Mouse (Mus musculus) adrenal gland, postnatal 14 days (tissue): ENCODE measurements around the gene Dbx1. TPM values are rescaled to one million over a fixed set of nuclear protein-coding genes. Genes with fewer than 3 reads are reported as not detected.

Experiments used
- DNase-seq: peaks from one replicate; pipeline ENCODE4 v3.0.0; 2021; ENCODE audit warnings: mixed read lengths
- total RNA-seq: library from RNA; stranded (reverse); gene quantifications from 2 replicates; pipeline ENCODE4 v1.2.3, GENCODE M21; 2021

Dbx1 gene
- total RNA-seq, 1 experiment from 2014 or later, result not detected

DNA sequence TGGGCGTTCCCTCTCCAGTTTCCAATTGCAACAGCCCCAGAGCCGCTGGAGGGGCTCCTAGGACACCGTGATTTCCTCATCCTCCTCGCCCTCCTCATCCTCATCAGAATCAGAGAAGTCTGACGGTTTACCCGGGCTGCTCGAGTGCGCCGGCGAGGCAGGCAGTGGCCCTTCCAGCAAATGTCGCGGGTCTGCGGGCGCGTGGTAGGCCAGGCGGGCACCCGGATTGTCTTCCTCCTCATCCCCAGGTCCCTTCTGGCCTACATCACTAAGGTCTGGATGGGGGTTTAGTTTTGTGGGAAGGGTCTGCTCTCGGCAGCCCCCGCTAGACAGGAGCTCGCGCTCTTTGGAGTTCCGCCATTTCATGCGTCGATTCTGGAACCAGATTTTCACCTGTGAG lies 4.3 kb downstream of the Dbx1 start:
- DNase-seq, result no peak

GRCm38 (mm10) chr7:49631885-49632284 lies 4.8 kb downstream of the Dbx1 start:
- DNase-seq, result no peak

DNA sequence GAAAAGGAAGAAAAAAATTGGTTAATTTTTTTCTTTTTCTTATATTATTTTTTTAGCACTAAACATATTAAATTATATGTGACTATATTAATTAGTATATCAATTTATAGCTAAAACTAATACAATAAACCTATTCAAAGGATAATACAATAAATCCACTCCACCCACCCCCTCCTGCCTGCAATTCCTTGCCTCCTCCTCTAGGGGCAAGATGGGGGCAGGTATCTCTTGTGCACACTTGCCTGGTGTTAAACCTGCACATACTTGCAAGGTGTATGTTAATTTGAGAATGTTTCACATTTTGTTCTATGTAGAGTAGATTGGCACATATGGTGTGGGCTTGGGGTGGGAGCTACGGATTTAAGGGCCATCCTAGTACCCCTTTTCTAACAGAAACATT lies 16.5 kb downstream of the Dbx1 start:
- DNase-seq, result no peak

DNA sequence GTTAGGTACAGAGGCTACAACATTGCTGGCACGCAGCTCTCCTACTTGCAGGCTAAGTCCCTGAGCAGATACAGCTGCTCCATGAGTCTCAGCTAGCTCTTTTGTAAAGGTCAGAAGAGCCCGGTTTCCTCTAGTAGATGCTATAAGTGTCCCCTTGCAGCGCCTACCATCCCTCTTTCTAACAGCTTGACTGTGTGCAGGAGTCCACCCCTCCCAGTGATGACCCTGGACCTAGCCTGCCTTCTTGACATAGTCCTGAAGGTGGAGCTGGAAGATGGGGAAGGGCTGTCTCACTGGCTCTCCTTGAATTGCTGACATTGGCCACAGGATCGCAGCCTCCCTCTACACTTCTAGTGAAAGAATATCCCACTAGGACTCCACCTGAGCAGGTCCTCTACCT lies 19.6 kb downstream of the Dbx1 start:
- no peak for DNase-seq

- peak; percentile 78 for DNase-seq
Measured at GRCm38 (mm10) chr7:49616258-49616735, 20.4 kb downstream of the Dbx1 start.

- peak; percentile 53 for DNase-seq
Measured at GRCm38 (mm10) chr7:49604965-49605795, 31.5 kb downstream of the Dbx1 start.

DNA sequence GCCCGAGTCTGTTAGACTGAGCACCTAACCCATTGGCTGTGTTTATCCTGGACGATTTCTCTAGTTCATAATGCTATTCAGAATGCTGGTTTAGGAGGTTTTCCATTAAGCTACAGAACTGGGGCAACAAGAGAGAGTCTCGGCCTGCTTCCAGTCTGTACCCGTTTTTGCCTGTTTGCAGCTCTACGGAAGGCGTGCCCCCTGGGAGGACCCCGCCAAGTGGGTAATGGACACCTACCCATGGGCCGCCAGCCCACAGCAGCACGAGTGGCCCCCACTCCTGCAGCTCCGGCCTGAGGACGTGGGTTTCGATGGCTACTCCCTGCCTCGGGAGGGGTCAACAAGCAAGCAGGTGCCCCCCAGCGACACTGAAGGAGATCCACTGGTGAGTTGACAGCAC lies 32.4 kb downstream of the Dbx1 start:
- DNase-seq, result no peak

DNA sequence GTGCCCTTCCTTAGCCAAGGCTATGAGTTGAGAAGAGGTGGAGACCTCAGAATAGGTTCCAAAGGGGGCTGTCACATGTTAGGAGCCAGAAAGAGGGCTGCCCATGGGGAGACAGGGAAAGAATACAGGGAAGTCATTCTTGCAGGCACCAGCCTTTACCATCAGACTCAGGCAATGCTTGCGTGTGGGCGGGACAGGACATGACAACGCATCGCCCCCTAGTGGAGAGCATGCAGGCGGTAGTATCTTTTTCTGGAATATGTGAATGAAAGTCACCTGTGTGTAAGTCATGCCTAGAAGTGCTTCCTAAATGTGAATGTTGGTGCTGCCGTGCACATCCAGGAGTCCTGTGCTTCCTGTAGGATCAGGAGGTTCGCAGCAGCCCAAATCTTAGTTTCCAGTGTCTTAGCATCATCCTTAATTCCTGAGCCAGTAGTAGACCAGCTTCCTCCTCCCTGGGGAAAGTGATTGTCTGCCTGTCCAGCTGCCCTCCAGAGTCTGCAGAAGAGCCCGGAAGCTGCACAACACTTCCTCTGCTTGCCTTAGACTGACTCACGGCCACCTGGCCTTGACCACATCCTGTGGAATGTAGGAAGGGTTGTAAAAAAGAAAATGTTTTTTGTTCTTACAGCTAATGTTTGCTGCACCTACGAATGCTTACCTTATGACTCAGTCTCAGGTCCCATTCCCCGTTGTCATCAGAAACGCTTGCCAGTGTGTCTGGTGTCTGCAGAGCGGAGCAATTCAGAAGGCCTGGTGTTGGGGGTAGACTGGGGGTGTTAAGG lies 35.3 kb downstream of the Dbx1 start:
- DNase-seq, result peak; percentile 85

DNA sequence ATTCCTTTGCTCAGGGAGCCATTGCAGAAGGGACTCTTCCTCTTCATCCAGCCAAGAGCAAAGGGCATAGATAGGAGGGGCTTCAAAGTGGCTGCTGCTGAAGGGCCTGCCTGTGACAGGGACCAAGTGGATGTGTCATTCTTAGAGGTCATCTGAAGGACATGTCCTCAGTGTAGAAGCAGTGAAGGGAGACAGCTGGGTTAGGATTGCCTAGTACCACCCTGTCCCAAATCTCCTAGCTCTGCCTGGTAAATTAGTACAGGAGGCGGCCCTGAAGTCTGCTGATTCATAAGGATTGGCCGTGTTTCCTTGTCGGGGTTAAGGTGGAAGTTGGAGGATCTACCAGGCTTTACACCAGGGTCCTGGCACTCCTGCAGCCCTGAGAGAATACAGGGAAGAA lies 36.7 kb downstream of the Dbx1 start:
- no peak for DNase-seq

GRCm38 (mm10) chr7:49598225-49598624 lies 38.4 kb downstream of the Dbx1 start:
- DNase-seq, result no peak

DNA sequence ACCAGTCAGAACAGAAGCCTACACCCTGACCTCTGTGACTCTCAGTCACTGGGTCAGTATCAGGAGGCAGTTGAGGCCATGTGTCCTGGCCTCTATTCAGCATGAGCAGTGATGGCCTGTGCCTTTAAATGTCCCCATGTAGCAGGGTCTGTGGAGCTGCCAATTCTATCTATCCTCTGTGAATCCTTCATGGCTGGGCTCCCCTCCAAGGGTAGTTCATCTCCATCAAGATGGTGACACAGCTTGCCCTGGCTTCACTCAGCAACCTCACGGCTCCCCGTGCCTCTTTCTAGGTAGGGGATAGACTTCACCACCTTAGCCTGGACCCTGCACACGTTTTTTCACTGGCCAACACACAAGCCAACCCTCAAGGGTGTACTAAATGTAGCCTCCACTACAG lies 38.9 kb downstream of the Dbx1 start:
- DNase-seq, result no peak

- no peak for DNase-seq
Measured at GRCm38 (mm10) chr7:49589635-49590034, 47.0 kb downstream of the Dbx1 start.

- no peak for DNase-seq
Measured at GRCm38 (mm10) chr7:49586530-49587120, 50.0 kb downstream of the Dbx1 start.

DNA sequence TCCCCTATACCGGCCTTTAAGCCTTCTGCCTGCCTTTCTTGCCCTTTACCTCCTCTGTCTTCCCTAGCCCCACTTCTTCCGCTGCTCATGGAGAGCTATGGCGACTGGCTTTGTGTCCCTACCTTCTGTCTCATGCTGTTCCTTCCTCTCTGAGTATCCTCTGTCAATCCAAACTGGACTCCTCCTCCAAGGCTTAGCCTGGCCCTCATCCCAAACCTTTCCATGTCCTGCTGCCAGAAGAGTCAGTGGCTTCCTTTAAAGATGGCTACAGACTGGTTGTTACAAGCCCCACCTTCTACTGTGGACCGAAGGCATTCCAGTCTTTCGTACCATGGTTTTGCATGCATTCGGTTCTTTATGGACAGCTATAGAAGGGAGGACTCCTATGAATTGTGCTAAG lies 53.5 kb downstream of the Dbx1 start:
- no peak for DNase-seq

GRCm38 (mm10) chr7:49582551-49582950 lies 54.1 kb downstream of the Dbx1 start:
- no peak for DNase-seq

DNA sequence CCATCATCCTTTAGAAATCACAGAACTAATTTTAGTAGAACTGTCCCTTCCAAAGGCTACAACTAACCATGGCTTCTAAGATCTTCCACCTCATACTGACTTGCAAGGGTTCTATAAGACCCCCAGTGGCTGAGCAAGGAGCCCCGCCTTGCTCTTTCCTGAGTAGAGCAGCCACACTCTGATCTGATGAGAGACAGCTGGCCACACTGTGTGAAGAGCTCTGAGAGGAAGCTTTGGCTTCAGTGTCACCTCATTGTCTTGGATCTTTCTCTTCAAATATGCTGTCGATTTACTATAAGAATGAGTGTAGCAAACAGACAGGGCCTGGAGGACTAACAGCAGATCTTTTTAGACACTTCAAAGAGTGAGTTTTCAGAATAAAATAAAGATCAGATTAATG lies 54.7 kb downstream of the Dbx1 start:
- no peak for DNase-seq

Other genes starting within 250 kb of the Dbx1 start
- 17.8 and 19.6 TPM in 2 replicates for gene Htatip2, start 122.3 kb upstream of the Dbx1 start, total RNA-seq
- 27.8 and 30.7 TPM in 2 replicates for gene Prmt3, start 141.5 kb upstream of the Dbx1 start, total RNA-seq